Mouse (Mus musculus): ENCODE measurements at regions not wholly inside any gene's neighbourhood (a gene's known extent, or its start where the extent isn't known, plus 50 kb on each side); places are given as distances from the start of the nearest gene placed in this dataset.

- no peak for DNase-seq (ENCODE audit: low spot score)
These were observed 266.6 kb upstream of the Klf3 start for GRCm38 (mm10) chr5:64536393-64537112.

DNA sequence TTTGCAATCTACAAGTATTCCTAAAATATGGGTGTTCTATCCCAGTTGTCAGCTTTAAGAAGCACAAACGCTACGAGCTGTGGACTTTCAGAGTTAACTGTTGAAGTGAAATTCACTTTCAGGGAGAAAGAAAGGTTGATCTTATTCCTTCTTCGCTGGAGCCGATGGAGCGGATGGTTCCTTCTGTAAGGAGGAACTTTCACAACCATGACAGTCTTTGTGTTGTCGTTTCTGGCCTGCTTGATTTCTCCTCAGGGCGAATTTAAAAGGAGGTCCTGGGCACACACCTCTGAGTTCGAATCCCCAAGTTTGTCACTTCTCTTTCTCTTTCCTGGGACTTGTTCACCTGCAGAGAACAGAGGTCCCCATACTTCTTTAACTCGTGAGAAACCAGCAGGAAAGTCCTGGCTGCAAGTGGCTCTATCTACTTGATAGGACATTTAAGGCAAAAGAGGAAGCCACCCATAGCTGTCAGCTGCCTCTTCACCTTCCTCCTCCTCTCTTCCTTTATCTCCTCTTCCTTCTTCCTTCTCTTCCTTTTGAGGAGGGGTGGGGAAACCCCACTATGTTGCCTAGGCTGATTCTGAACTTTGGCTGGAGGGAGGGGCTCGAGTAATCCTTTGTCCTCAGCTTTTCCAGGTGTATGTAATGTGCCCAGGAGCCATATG lies 265.9 kb upstream of the Klf3 start:
- no peak for DNase-seq (ENCODE audit: low spot score)

- no peak for DNase-seq (ENCODE audit: low spot score)
These were observed 261.4 kb upstream of the Klf3 start for GRCm38 (mm10) chr5:64541765-64542164.

DNA sequence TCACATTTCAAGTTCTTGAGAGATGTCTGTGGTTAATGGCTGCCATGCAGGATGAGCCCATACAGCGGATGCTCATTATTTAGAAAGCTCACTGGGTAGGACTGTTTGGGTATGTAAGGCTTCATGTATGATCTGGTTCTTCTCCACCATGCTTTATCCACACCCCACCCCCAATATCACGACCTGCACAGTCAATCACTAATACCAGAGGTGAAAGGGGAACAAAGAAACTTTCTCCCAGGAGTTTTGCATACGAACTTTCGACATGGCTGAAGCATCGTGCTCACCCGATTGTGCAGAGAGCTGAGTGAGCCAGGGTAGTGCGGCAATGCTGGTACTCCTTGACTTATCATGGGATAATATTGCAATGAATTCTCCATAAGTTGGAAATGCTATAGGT lies 247.3 kb upstream of the Klf3 start:
- no peak for DNase-seq (ENCODE audit: low spot score)

GRCm38 (mm10) chr5:64566451-64567390 lies 236.5 kb upstream of the Klf3 start:
- DNase-seq (ENCODE audit: low spot score): no peak

GRCm38 (mm10) chr5:64567813-64568212 lies 235.4 kb upstream of the Klf3 start:
- DNase-seq (ENCODE audit: low spot score): no peak

GRCm38 (mm10) chr5:64568294-64568693 lies 234.9 kb upstream of the Klf3 start:
- no peak for DNase-seq (ENCODE audit: low spot score)

- no peak for DNase-seq (ENCODE audit: low spot score)
These were observed 228.8 kb upstream of the Klf3 start for GRCm38 (mm10) chr5:64574386-64574785.

- no peak for DNase-seq (ENCODE audit: low spot score)
These were observed 227.3 kb upstream of the Klf3 start for GRCm38 (mm10) chr5:64575896-64576295.

- DNase-seq (ENCODE audit: low spot score): no peak
These were observed 226.5 kb upstream of the Klf3 start for GRCm38 (mm10) chr5:64576426-64577262.

GRCm38 (mm10) chr5:64577424-64577823 lies 225.8 kb upstream of the Klf3 start:
- no peak for DNase-seq (ENCODE audit: low spot score)

GRCm38 (mm10) chr5:64578536-64578935 lies 224.7 kb upstream of the Klf3 start:
- no peak for DNase-seq (ENCODE audit: low spot score)

GRCm38 (mm10) chr5:64579086-64579485 lies 224.1 kb upstream of the Klf3 start:
- no peak for DNase-seq (ENCODE audit: low spot score)

DNA sequence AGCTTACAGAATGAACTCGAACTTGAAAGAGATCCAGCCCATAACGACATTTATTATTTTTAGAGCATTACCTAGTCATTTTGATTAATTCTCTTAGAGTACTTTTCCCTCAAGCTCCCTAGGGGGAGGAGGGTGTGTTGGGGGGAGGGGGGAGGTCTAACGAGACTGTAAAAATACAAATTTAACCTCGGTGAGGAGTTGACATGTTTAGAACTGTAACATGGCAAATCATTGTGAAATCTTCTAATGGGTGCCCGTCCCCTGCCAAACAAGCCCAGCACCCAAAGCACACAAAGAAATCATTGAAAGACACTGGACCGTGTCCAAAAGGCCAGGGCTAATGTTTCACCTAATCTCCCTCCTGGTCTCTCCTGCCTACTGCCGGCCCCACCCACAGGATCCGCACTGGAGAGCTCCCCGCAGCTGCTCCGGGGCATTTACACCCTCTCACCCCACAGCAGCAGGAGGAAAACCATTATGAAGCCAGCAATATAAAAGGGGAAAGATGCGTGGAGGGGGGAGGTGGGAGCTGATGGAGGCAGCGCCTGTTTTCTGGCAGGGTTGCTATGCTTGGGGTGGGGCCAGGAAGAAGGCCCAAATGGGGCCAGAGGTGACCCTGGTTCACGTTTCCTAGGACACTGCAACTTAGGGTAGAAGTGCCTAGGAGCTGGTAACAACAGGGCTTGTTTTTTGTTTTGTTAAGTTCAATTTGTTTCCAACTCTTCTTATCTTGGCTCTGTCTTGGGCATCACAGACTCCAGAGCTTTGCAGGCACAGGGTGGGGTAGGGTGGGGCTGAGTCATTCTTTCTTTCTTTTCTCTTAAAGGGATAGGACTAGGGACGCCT lies 223.5 kb upstream of the Klf3 start:
- no peak for DNase-seq (ENCODE audit: low spot score)

- no peak for DNase-seq (ENCODE audit: low spot score)
These were observed 222.9 kb upstream of the Klf3 start for GRCm38 (mm10) chr5:64580340-64580723.

DNA sequence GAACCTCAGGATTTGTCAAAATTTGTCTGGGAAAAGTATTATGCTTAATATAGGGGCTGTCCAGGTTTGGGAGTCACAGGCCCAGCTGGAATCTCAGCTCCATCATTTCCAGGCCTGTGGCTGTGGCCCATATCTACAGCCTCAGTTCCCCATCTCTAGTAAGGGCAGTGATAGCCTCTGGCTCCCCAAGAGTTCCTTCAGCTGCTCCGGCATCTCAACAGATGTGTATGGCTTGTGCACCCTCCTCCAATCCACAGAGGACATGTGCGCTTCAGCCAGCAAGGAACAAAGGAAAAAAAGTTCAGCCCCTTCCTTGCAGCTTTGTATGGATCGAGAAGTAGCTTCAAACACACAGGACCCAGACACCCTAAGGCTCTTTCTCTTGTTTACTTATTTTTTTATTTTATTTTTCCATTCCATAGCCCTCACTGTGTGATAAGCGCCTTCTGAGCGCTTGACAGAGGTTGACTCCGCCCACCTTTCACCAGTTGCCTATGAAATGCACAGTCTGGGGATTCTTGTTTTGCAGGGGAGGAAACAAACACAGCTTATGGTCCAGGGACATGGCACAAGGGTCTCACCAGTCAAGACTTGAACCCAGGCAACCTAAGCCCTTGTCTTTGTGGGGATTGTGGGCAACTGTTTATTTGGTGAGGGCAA lies 222.3 kb upstream of the Klf3 start:
- no peak for DNase-seq (ENCODE audit: low spot score)

- no peak for DNase-seq (ENCODE audit: low spot score)
These were observed 221.7 kb upstream of the Klf3 start for GRCm38 (mm10) chr5:64581461-64581860.

DNA sequence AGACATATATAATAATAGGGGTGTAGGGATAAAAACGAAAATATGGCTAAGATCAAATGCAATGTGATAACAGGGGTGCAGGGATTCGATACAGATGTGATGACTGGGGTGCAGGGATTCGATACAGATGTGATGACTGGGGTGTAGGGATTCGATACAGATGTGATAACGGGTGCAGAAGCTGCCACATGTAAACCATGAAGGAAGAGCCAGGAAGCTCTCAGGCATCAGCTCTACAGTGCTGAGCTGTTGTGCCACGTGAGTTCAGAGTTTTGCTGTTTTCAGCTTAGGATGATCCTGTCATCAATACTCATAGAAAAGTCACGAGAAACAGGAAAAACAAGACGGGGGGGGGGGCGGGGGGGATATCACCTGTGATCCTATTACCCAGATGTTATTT lies 221.2 kb upstream of the Klf3 start:
- DNase-seq (ENCODE audit: low spot score): no peak

- DNase-seq (ENCODE audit: low spot score): no peak
These were observed 218.9 kb upstream of the Klf3 start for GRCm38 (mm10) chr5:64584308-64584707.

- no peak for DNase-seq (ENCODE audit: low spot score)
These were observed 218.0 kb upstream of the Klf3 start for GRCm38 (mm10) chr5:64585076-64585786.
